Mouse (Mus musculus) lung, postnatal 0 days (tissue): ENCODE data around the gene Fam181b.

Source experiments
- CTCF ChIP-seq: IDR thresholded peaks from 2 replicates; pipeline ENCODE4 v1.5.1; 2016; ENCODE audit warnings: antibody characterized with exemption, mild to moderate bottlenecking
- EP300 ChIP-seq: IDR thresholded peaks from 2 replicates; pipeline ENCODE4 v1.6.1; 2016; ENCODE audit warnings: antibody characterized with exemption, mild to moderate bottlenecking, control low read depth

- TF ChIP-seq CTCF (peak; percentile 54), EP300 (no peak)
Observed at GRCm38 (mm10) chr7:93079785-93080730, at the start of gene Fam181b.
